ENCODE assay signal across 9 mouse cellular contexts in the genomic region with DNA sequence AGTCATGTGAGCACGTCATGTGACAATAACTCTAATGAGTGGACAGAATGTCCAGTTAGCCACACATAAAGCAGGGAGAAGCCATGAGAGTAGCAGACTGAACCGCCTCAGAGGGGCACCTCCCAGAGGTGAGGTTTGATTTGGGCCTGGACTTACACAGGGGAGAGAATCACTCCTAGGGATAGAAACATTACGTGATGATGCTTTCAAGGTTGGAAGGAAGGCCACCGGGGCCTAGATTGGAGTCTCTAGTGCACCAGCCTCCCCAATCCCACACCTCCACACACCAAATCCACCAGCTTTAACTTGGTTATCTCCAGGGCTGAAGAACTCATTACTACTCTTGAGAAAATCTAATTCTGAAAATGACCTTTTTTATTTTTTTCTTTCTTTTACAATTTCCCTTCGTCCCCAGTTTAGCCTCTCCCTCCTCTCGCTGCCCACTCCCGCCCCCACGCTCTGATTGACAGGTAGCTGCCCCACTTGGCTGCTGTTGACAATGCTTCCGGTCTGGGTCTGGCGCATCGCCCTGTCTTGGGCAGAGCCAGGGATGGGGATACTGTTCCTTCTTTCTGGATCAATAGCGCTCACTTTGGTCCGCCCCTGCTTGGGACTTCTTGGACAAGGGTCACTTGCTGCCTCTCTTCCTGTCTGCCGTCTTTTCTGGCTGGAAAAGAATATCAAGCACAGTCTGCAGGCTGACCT.
DNase-seq lines count a peak whose midpoint lies in the region; ATAC-seq and TF ChIP-seq lines count a peak whose summit lies in the region.
"Had no signal": no experiment of that assay in that cellular context is flagged by ENCODE, and none has a peak within 500 bp of the region (broad histone marks: within the 10 kb centered on the region; RNA-seq: fewer than 3 reads in every experiment).

No protein-coding gene starts in this region.

- H3K36me3 ChIP-seq in embryonic facial prominence, embryonic 10.5 days (replicated peaks): no peaks in the 10 kb centered on the region
- H3K36me3 ChIP-seq in intestine, embryonic 16.5 days (ENCODE audit: control insufficient read depth, insufficient read depth, low read length): no peaks in the 10 kb centered on the region
- H3K36me3 ChIP-seq in intestine, postnatal 0 days (ENCODE audit: control insufficient read depth, insufficient read depth): no peaks in the 10 kb centered on the region

- peaks cover 26% of the 10 kb centered on the region for H3K4me1 ChIP-seq in embryonic facial prominence, embryonic 10.5 days
- no peaks in the 10 kb centered on the region for H3K4me1 ChIP-seq in intestine, embryonic 16.5 days (ENCODE audit: control insufficient read depth, insufficient read depth, low read length)
- H3K4me1 ChIP-seq in intestine, postnatal 0 days (replicated peaks; ENCODE audit: control insufficient read depth, insufficient read depth, low read length): no peaks in the 10 kb centered on the region

- peak; percentile 82 for DNase-seq in left cerebral cortex, postnatal 4 days
- DNase-seq in left cerebral cortex, postnatal 14 days (ENCODE audit: low spot score in 2 of 2): no peak
- DNase-seq in ZHBTc4 (ENCODE audit: low read depth, low spot score): peak; percentile 68
- DNase-seq in embryonic facial prominence, embryonic 10.5 days (ENCODE audit: low spot score): peak; percentile 37
- DNase-seq in kidney, postnatal 10 days: peak; percentile 73
- no peak for DNase-seq in urinary bladder, postnatal 10 days (ENCODE audit: low spot score)

- H3K27me3 ChIP-seq in embryonic facial prominence, embryonic 10.5 days (replicated peaks; ENCODE audit: low read depth, poor library complexity, severe bottlenecking): peaks cover 21% of the 10 kb centered on the region
- no peaks in the 10 kb centered on the region for H3K27me3 ChIP-seq in intestine, embryonic 16.5 days (replicated peaks; ENCODE audit: control insufficient read depth, insufficient read depth, low read length)
- no peaks in the 10 kb centered on the region for H3K27me3 ChIP-seq in intestine, postnatal 0 days (replicated peaks; ENCODE audit: control insufficient read depth, insufficient read depth, low read length)

- no peak for ATAC-seq in intestine, embryonic 16.5 days
- no peak for ATAC-seq in intestine, postnatal 0 days

- no peak for TF ChIP-seq CTCF in intestine, postnatal 0 days (IDR thresholded peaks at IDR 0.05; ENCODE audit: low read depth)

- 76% methylated on average over 14 of the region's 14 CpGs for whole genome bisulfite sequencing in embryonic facial prominence, embryonic 10.5 days
- 81% methylated on average over 14 of the region's 14 CpGs for WGBS in intestine, embryonic 16.5 days
- WGBS in intestine, postnatal 0 days: 74% methylated on average over 14 of the region's 14 CpGs

- H3K4me2 ChIP-seq in intestine, embryonic 16.5 days (ENCODE audit: low read depth, low read length): no peak overlapping the region
- H3K4me2 ChIP-seq in intestine, postnatal 0 days (replicated peaks; ENCODE audit: low read depth): no peak overlapping the region

- intact Hi-C loops in left cerebral cortex, postnatal 4 days (cut with DNase I): loop anchor here (10.0 kb wide), 2 partner anchors 259 to 389 kb away; no protein-coding TSS in a partner anchor
- intact Hi-C loops in left cerebral cortex, postnatal 14 days (cut with DNase I): loop anchor here (10.0 kb wide), 2 partner anchors 399 to 549 kb away; a partner anchor contains a TSS

- no peak overlapping the region for H3K4me3 ChIP-seq in embryonic facial prominence, embryonic 10.5 days
- no peak overlapping the region for H3K4me3 ChIP-seq in intestine, embryonic 16.5 days (ENCODE audit: low read length)
- no peak overlapping the region for H3K4me3 ChIP-seq in intestine, postnatal 0 days (ENCODE audit: low read depth, low read length)
- H3K4me3 ChIP-seq: erythroblast, embryonic 14.5 days had no signal

- no peaks in the 10 kb centered on the region for H3K9me3 ChIP-seq in embryonic facial prominence, embryonic 10.5 days
- H3K9me3 ChIP-seq in intestine, embryonic 16.5 days (ENCODE audit: control insufficient read depth, low read length): 0 out of 2 replicates have a peak, but pooled peaks cover 3% of the 10 kb centered on the region
- H3K9me3 ChIP-seq in intestine, postnatal 0 days (ENCODE audit: control insufficient read depth): no peaks in the 10 kb centered on the region

- no peak overlapping the region for H3K9ac ChIP-seq in intestine, embryonic 16.5 days (ENCODE audit: low read depth, low read length)
- no peak overlapping the region for H3K9ac ChIP-seq in intestine, postnatal 0 days (ENCODE audit: low read depth, low read length)

- no peak overlapping the region for H3K27ac ChIP-seq in embryonic facial prominence, embryonic 10.5 days (replicated peaks)
- no peak overlapping the region for H3K27ac ChIP-seq in intestine, embryonic 16.5 days (ENCODE audit: low read length)
- no peak overlapping the region for H3K27ac ChIP-seq in intestine, postnatal 0 days (ENCODE audit: low read depth, low read length)

Comparison
In these comparisons a context has a peak if more than half of its experiments do, and no peak if none do; other contexts are left out.
1. DNase-seq: peak in left cerebral cortex, postnatal 4 days (single experiment), ZHBTc4 (single experiment), embryonic facial prominence, embryonic 10.5 days (single experiment) and kidney, postnatal 10 days (single experiment); none in left cerebral cortex, postnatal 14 days (0 of 2) and urinary bladder, postnatal 10 days (single experiment).